Mouse (Mus musculus): ENCODE data around the gene Glyatl3.

- no peak for TF ChIP-seq POLR2A (IDR thresholded peaks at IDR 0.05; ENCODE audit: borderline replicate concordance, low read depth, low read length)
- TF ChIP-seq CTCF (IDR thresholded peaks at IDR 0.05; ENCODE audit: low read depth, low read length): no peak
These were observed 26.2 kb downstream of the Glyatl3 start for GRCm38 (mm10) chr17:40887849-40888536.

Data from bone marrow macrophage, adult 2 months (primary cell).